Mouse (Mus musculus) MEL (cell line): ENCODE data around the gene Atp1a1.

Experiments used
- BHLHE40 ChIP-seq: IDR thresholded peaks from 2 replicates; pipeline ENCODE4 v1.6.1; 2012; ENCODE audit warnings: low read depth, mild to moderate bottlenecking, inconsistent platforms, low read length, improper control_type of control experiment, borderline replicate concordance
- CTCF ChIP-seq, 3 experiments: IDR thresholded peaks in 2 of 3; conservative IDR thresholded peaks in 1 of 3; 2 replicates each; pipeline ENCODE4 v1.5.1; 2011 to 2012; ENCODE audit warnings: low read length in 3 of 3, low read depth in 2 of 3, mild to moderate bottlenecking in 2 of 3, improper control_type of control experiment in 1 of 3, inconsistent platforms in 1 of 3, mixed read lengths in 1 of 3, moderate library complexity in 1 of 3; ENCODE audit not compliant: control insufficient read depth in 1 of 3, insufficient read depth in 1 of 3, poor library complexity in 1 of 3, severe bottlenecking in 1 of 3
- EP300 ChIP-seq, 2 experiments: IDR thresholded peaks; 2 replicates each; pipeline ENCODE4 v1.6.1; 2011; ENCODE audit warnings: improper control_type of control experiment in 2 of 2, low read length in 2 of 2, low read depth in 1 of 2, mild to moderate bottlenecking in 1 of 2
- ETS1 ChIP-seq: IDR thresholded peaks from 2 replicates; pipeline ENCODE4 v1.6.1; 2012; ENCODE audit warnings: low read depth, mild to moderate bottlenecking, inconsistent platforms, low read length, improper control_type of control experiment, moderate library complexity
- GATA1 ChIP-seq: IDR thresholded peaks from 2 replicates; pipeline ENCODE4 v1.6.1; 2011; ENCODE audit warnings: low read depth, low read length, improper control_type of control experiment
- MEF2A ChIP-seq: IDR thresholded peaks from 2 replicates; pipeline ENCODE4 v1.6.1; 2014; ENCODE audit warnings: low read depth, mild to moderate bottlenecking, inconsistent platforms, low read length, improper control_type of control experiment; ENCODE audit not compliant: poor library complexity, insufficient replicate concordance, severe bottlenecking; ENCODE audit errors: extremely low read depth
- MXI1 ChIP-seq: IDR thresholded peaks from 2 replicates; pipeline ENCODE4 v1.6.1; 2011; ENCODE audit warnings: mild to moderate bottlenecking, low read depth, low read length, improper control_type of control experiment
- POLR2A ChIP-seq, 2 experiments: IDR thresholded peaks; 2 replicates each; pipeline ENCODE4 v1.6.1; 2011 to 2012; ENCODE audit warnings: low read length in 2 of 2, mild to moderate bottlenecking in 2 of 2, control low read depth in 1 of 2, improper control_type of control experiment in 1 of 2, low read depth in 1 of 2, moderate library complexity in 1 of 2; ENCODE audit not compliant: control insufficient read depth in 1 of 2, insufficient read depth in 1 of 2, poor library complexity in 1 of 2
- SMC3 ChIP-seq: IDR thresholded peaks from 2 replicates; pipeline ENCODE4 v1.6.1; 2011; ENCODE audit warnings: low read depth, low read length, improper control_type of control experiment
- USF1 ChIP-seq: IDR thresholded peaks from 2 replicates; pipeline ENCODE4 v1.6.1; 2014; ENCODE audit warnings: low read depth, mild to moderate bottlenecking, inconsistent platforms, low read length, improper control_type of control experiment, moderate library complexity
- USF2 ChIP-seq, 2 experiments: IDR thresholded peaks; 2 replicates each; pipeline ENCODE4 v1.6.1; 2011 to 2012; ENCODE audit warnings: improper control_type of control experiment in 2 of 2, low read length in 2 of 2, borderline replicate concordance in 1 of 2, inconsistent platforms in 1 of 2, low read depth in 1 of 2, mild to moderate bottlenecking in 1 of 2; ENCODE audit not compliant: insufficient read depth in 1 of 2

GRCm38 (mm10) chr3:101595866-101596630 is 8.4 kb downstream of the Atp1a1 start:
- TF ChIP-seq USF2 (IDR thresholded peaks at IDR 0.05; ENCODE audit: borderline replicate concordance in 1 of 2, insufficient read depth in 1 of 2, low read depth in 1 of 2, low read length in 2 of 2) (no peak), CTCF (IDR thresholded peaks at IDR 0.05 in 2 of 3, conservative IDR thresholded peaks at IDR 0.05 in 1 of 3; ENCODE audit: control insufficient read depth in 1 of 3, insufficient read depth in 1 of 3, low read depth in 2 of 3, low read length in 3 of 3, poor library complexity in 1 of 3, severe bottlenecking in 1 of 3) (no peak), MXI1 (no peak), BHLHE40 (no peak), SMC3 (no peak), POLR2A (IDR thresholded peaks at IDR 0.05; ENCODE audit: control insufficient read depth in 1 of 2, insufficient read depth in 1 of 2, low read depth in 1 of 2, low read length in 2 of 2, poor library complexity in 1 of 2) (no peak), GATA1 (no peak), MEF2A (no peak), EP300 (IDR thresholded peaks at IDR 0.05; ENCODE audit: low read depth in 1 of 2, low read length in 2 of 2) (no peak), USF1 (no peak), ETS1 (no peak)
